Mouse (Mus musculus) frontal cortex, adult 2 months (tissue): ENCODE data around the gene Homer1. TPM values are rescaled to one million over a fixed set of nuclear protein-coding genes. Genes with fewer than 3 reads are reported as not detected.

Experiments
- DNase-seq, 2 experiments: peaks; one replicate each; pipeline ENCODE4 v3.0.0; 2022; ENCODE audit warnings: low spot score in 1 of 2; ENCODE audit errors: extremely low spot score in 1 of 2
- polyA plus RNA-seq: library from polyadenylated mRNA; depleted of rRNA; stranded (reverse); fragments of >200 nt; gene quantifications from 2 replicates; pipeline ENCODE4 v1.2.3, GENCODE M21; 2012

Homer1 gene
- polyA plus RNA-seq, 1 experiment: 48.5 TPM

GRCm38 (mm10) chr13:93338394-93338793, 39.0 kb downstream of the Homer1 start:
- DNase-seq: no peak

GRCm38 (mm10) chr13:93340555-93341278, 41.3 kb downstream of the Homer1 start:
- DNase-seq: no peak

GRCm38 (mm10) chr13:93342641-93343040, 43.2 kb downstream of the Homer1 start:
- DNase-seq: no peak

GRCm38 (mm10) chr13:93344395-93344794, 45.0 kb downstream of the Homer1 start:
- no peak for DNase-seq

GRCm38 (mm10) chr13:93345854-93346253, 46.4 kb downstream of the Homer1 start:
- no peak for DNase-seq

- DNase-seq: no peak
Measured at GRCm38 (mm10) chr13:93352030-93352429, 52.6 kb downstream of the Homer1 start.

GRCm38 (mm10) chr13:93354420-93355278, 55.2 kb downstream of the Homer1 start:
- DNase-seq: no peak

- no peak for DNase-seq
Measured at GRCm38 (mm10) chr13:93355279-93355587, 55.8 kb downstream of the Homer1 start.

GRCm38 (mm10) chr13:93358522-93358921, 59.1 kb downstream of the Homer1 start:
- no peak for DNase-seq

GRCm38 (mm10) chr13:93367555-93367954, 68.1 kb downstream of the Homer1 start:
- no peak for DNase-seq

GRCm38 (mm10) chr13:93368812-93369584, 69.6 kb downstream of the Homer1 start:
- no peak for DNase-seq

GRCm38 (mm10) chr13:93374457-93374856, 75.0 kb downstream of the Homer1 start:
- DNase-seq: no peak

- DNase-seq: no peak
Measured at GRCm38 (mm10) chr13:93378493-93378892, 79.1 kb downstream of the Homer1 start.

- no peak for DNase-seq
Measured at GRCm38 (mm10) chr13:93380399-93381063, 81.1 kb downstream of the Homer1 start.

GRCm38 (mm10) chr13:93381301-93381700, 81.9 kb downstream of the Homer1 start:
- DNase-seq: no peak

- no peak for DNase-seq
Measured at GRCm38 (mm10) chr13:93383092-93383491, 83.7 kb downstream of the Homer1 start.

GRCm38 (mm10) chr13:93383620-93384019, 84.2 kb downstream of the Homer1 start:
- DNase-seq: no peak

GRCm38 (mm10) chr13:93384481-93384880, 85.0 kb downstream of the Homer1 start:
- DNase-seq: no peak

GRCm38 (mm10) chr13:93385147-93385546, 85.7 kb downstream of the Homer1 start:
- no peak for DNase-seq

- no peak for DNase-seq
Measured at GRCm38 (mm10) chr13:93387440-93387839, 88.0 kb downstream of the Homer1 start.
